Mouse (Mus musculus) WW6 (cell line): ENCODE data around the gene Abat.

ENCODE experiments used
- DNase-seq: peaks from one replicate; pipeline ENCODE4 v3.0.0-alpha.2; 2013; ENCODE audit warnings: low read depth, low spot score

Gene Abat

GRCm38 (mm10) chr16:8573751-8574150, 60.5 kb downstream of the Abat start:
- DNase-seq = no peak

GRCm38 (mm10) chr16:8574316-8574715, 61.1 kb downstream of the Abat start:
- no peak for DNase-seq

- DNase-seq = no peak
Measured at GRCm38 (mm10) chr16:8576111-8576510, 62.9 kb downstream of the Abat start.

- DNase-seq = no peak
Measured at GRCm38 (mm10) chr16:8576901-8577300, 63.7 kb downstream of the Abat start.

- DNase-seq = no peak
Measured at GRCm38 (mm10) chr16:8578326-8578725, 65.1 kb downstream of the Abat start.

- no peak for DNase-seq
Measured at GRCm38 (mm10) chr16:8579546-8579945, 66.3 kb downstream of the Abat start.

- DNase-seq = no peak
Measured at GRCm38 (mm10) chr16:8581661-8582239, 68.5 kb downstream of the Abat start.

GRCm38 (mm10) chr16:8582579-8583295, 69.5 kb downstream of the Abat start:
- DNase-seq = no peak

- DNase-seq = no peak
Measured at GRCm38 (mm10) chr16:8584248-8584647, 71.0 kb downstream of the Abat start.

GRCm38 (mm10) chr16:8585056-8585455, 71.8 kb downstream of the Abat start:
- no peak for DNase-seq

- DNase-seq = no peak
Measured at GRCm38 (mm10) chr16:8595411-8595810, 82.2 kb downstream of the Abat start.

GRCm38 (mm10) chr16:8596336-8596735, 83.1 kb downstream of the Abat start:
- no peak for DNase-seq

GRCm38 (mm10) chr16:8597516-8597915, 84.3 kb downstream of the Abat start:
- no peak for DNase-seq

- DNase-seq = no peak
Measured at GRCm38 (mm10) chr16:8603789-8604188, 90.6 kb downstream of the Abat start.

GRCm38 (mm10) chr16:8610397-8610796, 97.2 kb downstream of the Abat start:
- no peak for DNase-seq

GRCm38 (mm10) chr16:8612214-8613005, 99.2 kb downstream of the Abat start:
- no peak for DNase-seq

GRCm38 (mm10) chr16:8613039-8613438, 99.8 kb downstream of the Abat start:
- DNase-seq = no peak

GRCm38 (mm10) chr16:8613447-8613846, 100.2 kb downstream of the Abat start:
- no peak for DNase-seq

- DNase-seq = no peak
Measured at GRCm38 (mm10) chr16:8619659-8620314, 106.6 kb downstream of the Abat start.

- DNase-seq = no peak
Measured at GRCm38 (mm10) chr16:8620315-8621115, 107.3 kb downstream of the Abat start.

GRCm38 (mm10) chr16:8630419-8630818, 117.2 kb downstream of the Abat start:
- DNase-seq = no peak
